In genomic region chr12:8888445-8888844, GRCm38 (mm10) we compare ENCODE assay signal across 26 mouse cellular contexts. TPM values are rescaled to one million over a fixed set of nuclear protein-coding genes. Genes with fewer than 3 reads are reported as not detected.
DNase-seq lines count a peak whose midpoint lies in the region; ATAC-seq and TF ChIP-seq lines count a peak whose summit lies in the region.
"Had no signal": no experiment of that assay in that cellular context is flagged by ENCODE, and none has a peak within 500 bp of the region (broad histone marks: within the 10 kb centered on the region; RNA-seq: fewer than 3 reads in every experiment).

No protein-coding gene starts in this region.

- H3K27me3 ChIP-seq in intestine, embryonic 14.5 days (replicated peaks; ENCODE audit: control insufficient read depth, insufficient read depth, low read length) = no peaks in the 10 kb centered on the region
- no peaks in the 10 kb centered on the region for H3K27me3 ChIP-seq in intestine, postnatal 0 days (replicated peaks; ENCODE audit: control insufficient read depth, insufficient read depth, low read length)
- H3K27me3 ChIP-seq in stomach, embryonic 14.5 days (ENCODE audit: control insufficient read depth, insufficient read depth, low read length) = no peaks in the 10 kb centered on the region
- H3K27me3 ChIP-seq: embryonic facial prominence, embryonic 12.5 days; forebrain, embryonic 15.5 days; limb, embryonic 15.5 days; midbrain, embryonic 12.5 days; neural tube, embryonic 15.5 days had no signal

- TF ChIP-seq CTCF in gastrocnemius, adult 2 months (IDR thresholded peaks at IDR 0.05) = no peak
- no peak for TF ChIP-seq CTCF in intestine, postnatal 0 days (IDR thresholded peaks at IDR 0.05; ENCODE audit: low read depth)
- no peak for TF ChIP-seq CTCF in embryonic fibroblast, embryonic 13.5 days (IDR thresholded peaks at IDR 0.05; ENCODE audit: borderline replicate concordance, insufficient read depth, low read length)

- H3K4me1 ChIP-seq in intestine, embryonic 14.5 days (replicated peaks; ENCODE audit: control insufficient read depth, insufficient read depth, low read length) = peaks cover 15% of the 10 kb centered on the region
- H3K4me1 ChIP-seq in intestine, postnatal 0 days (replicated peaks; ENCODE audit: control insufficient read depth, insufficient read depth, low read length) = peaks cover 9% of the 10 kb centered on the region; the same call in 1 of the 2 replicates
- no peaks in the 10 kb centered on the region for H3K4me1 ChIP-seq in embryonic fibroblast, embryonic 13.5 days (ENCODE audit: control insufficient read depth, insufficient read depth, low read length)
- peaks cover 18% of the 10 kb centered on the region for H3K4me1 ChIP-seq in stomach, embryonic 14.5 days (ENCODE audit: control insufficient read depth, insufficient read depth, low read length)
- H3K4me1 ChIP-seq: liver, embryonic 15.5 days had no signal

- no peaks in the 10 kb centered on the region for H3K9me3 ChIP-seq in intestine, embryonic 14.5 days (ENCODE audit: control insufficient read depth, low read length)
- no peaks in the 10 kb centered on the region for H3K9me3 ChIP-seq in intestine, postnatal 0 days (ENCODE audit: control insufficient read depth)
- no peaks in the 10 kb centered on the region for H3K9me3 ChIP-seq in stomach, embryonic 14.5 days (ENCODE audit: control insufficient read depth, low read depth, low read length)
- H3K9me3 ChIP-seq: embryonic facial prominence, embryonic 12.5 days; forebrain, embryonic 15.5 days; G1E; limb, embryonic 15.5 days; liver, embryonic 15.5 days; midbrain, embryonic 12.5 days; neural tube, embryonic 15.5 days had no signal

- H3K4me3 ChIP-seq in gastrocnemius, adult 2 months = no peak overlapping the region
- no peak overlapping the region for H3K4me3 ChIP-seq in intestine, embryonic 14.5 days (ENCODE audit: low read depth, low read length)
- no peak overlapping the region for H3K4me3 ChIP-seq in intestine, postnatal 0 days (ENCODE audit: low read depth, low read length)
- no peak overlapping the region for H3K4me3 ChIP-seq in embryonic fibroblast, embryonic 13.5 days (ENCODE audit: insufficient read depth, low read length)
- H3K4me3 ChIP-seq in stomach, embryonic 14.5 days (ENCODE audit: low read depth, low read length) = no peak overlapping the region
- H3K4me3 ChIP-seq: embryonic facial prominence, embryonic 12.5 days; forebrain, embryonic 15.5 days; limb, embryonic 15.5 days; liver, embryonic 15.5 days; midbrain, embryonic 12.5 days; neural tube, embryonic 15.5 days had no signal

- DNase-seq in gastrocnemius, adult 2 months = no peak
- no peak for DNase-seq in gastrocnemius, postnatal 25 days
- no peak for DNase-seq in intestine, embryonic 14.5 days (ENCODE audit: low spot score)
- no peak for DNase-seq in lung, postnatal 14 days
- no peak for DNase-seq in cerebellum, postnatal 25 days
- DNase-seq: adrenal gland, postnatal 25 days; cerebellum, adult 11-12 months; cerebellum, postnatal 14 days; gastrocnemius, postnatal 36 days; kidney, adult 11 months; right cerebral cortex, adult 18-20 months; spleen, adult 18-20 months; thymus, postnatal 14 days had no signal

- 40% methylated on average over 7 of the region's 7 CpGs for whole genome bisulfite sequencing in intestine, embryonic 14.5 days
- 46% methylated on average over 7 of the region's 7 CpGs for WGBS in intestine, postnatal 0 days
- WGBS in stomach, embryonic 14.5 days = 30% methylated on average over 7 of the region's 7 CpGs

- TF ChIP-seq POLR2A in embryonic fibroblast, embryonic 13.5 days (IDR thresholded peaks at IDR 0.05; ENCODE audit: low read depth, low read length) = no peak

- intact Hi-C loops in gastrocnemius, adult 2 months (cut with DNase I) = loop anchor here (2.0 to 10.0 kb wide), 3 partner anchors 48 to 164 kb away; partner anchors contain the start of gene Sdc1

- no peak overlapping the region for H3K4me2 ChIP-seq in intestine, embryonic 14.5 days (ENCODE audit: low read length)
- H3K4me2 ChIP-seq in intestine, postnatal 0 days (replicated peaks; ENCODE audit: low read depth) = no peak overlapping the region
- no peak overlapping the region for H3K4me2 ChIP-seq in stomach, embryonic 14.5 days (replicated peaks; ENCODE audit: low read depth, low read length)
- H3K4me2 ChIP-seq: embryonic facial prominence, embryonic 12.5 days; forebrain, embryonic 15.5 days; hindbrain, embryonic 14.5 days; limb, embryonic 15.5 days; liver, embryonic 15.5 days; midbrain, embryonic 12.5 days; neural tube, embryonic 15.5 days had no signal

- no peak for ATAC-seq in intestine, embryonic 14.5 days (replicated peaks; ENCODE audit: low FRiP score, low TSS enrichment, low read depth)
- no peak for ATAC-seq in intestine, postnatal 0 days
- no peak for ATAC-seq in stomach, embryonic 14.5 days (ENCODE audit: insufficient number of reproducible peaks, insufficient read depth, low FRiP score, low read depth)

- H3K27ac ChIP-seq in gastrocnemius, adult 2 months = peak overlapping the region; percentile 20; the same call in 1 of the 2 replicates
- peak overlapping the region; percentile 54; the same call in 1 of the 2 replicates for H3K27ac ChIP-seq in intestine, embryonic 14.5 days (ENCODE audit: low read depth)
- no peak overlapping the region for H3K27ac ChIP-seq in intestine, postnatal 0 days (ENCODE audit: low read depth, low read length)
- H3K27ac ChIP-seq in embryonic fibroblast, embryonic 13.5 days (ENCODE audit: insufficient read depth, low read length) = peak overlapping the region; percentile 74
- peak overlapping the region; percentile 4; the same call in 1 of the 2 replicates for H3K27ac ChIP-seq in stomach, embryonic 14.5 days (ENCODE audit: low read length)
- H3K27ac ChIP-seq: embryonic facial prominence, embryonic 12.5 days; forebrain, embryonic 15.5 days; hindbrain, embryonic 14.5 days; limb, embryonic 15.5 days; liver, embryonic 15.5 days; midbrain, embryonic 12.5 days; neural tube, embryonic 15.5 days had no signal

- no peak overlapping the region for H3K9ac ChIP-seq in intestine, embryonic 14.5 days (ENCODE audit: low read length)
- H3K9ac ChIP-seq in intestine, postnatal 0 days (ENCODE audit: low read depth, low read length) = no peak overlapping the region
- no peak overlapping the region for H3K9ac ChIP-seq in stomach, embryonic 14.5 days (replicated peaks; ENCODE audit: low read depth, low read length)
- H3K9ac ChIP-seq: embryonic facial prominence, embryonic 12.5 days; forebrain, embryonic 15.5 days; hindbrain, embryonic 14.5 days; limb, embryonic 15.5 days; liver, embryonic 15.5 days; midbrain, embryonic 12.5 days; neural tube, embryonic 15.5 days had no signal

- H3K36me3 ChIP-seq in intestine, embryonic 14.5 days (ENCODE audit: control insufficient read depth, insufficient read depth, low read length) = no peaks in the 10 kb centered on the region
- no peaks in the 10 kb centered on the region for H3K36me3 ChIP-seq in intestine, postnatal 0 days (ENCODE audit: control insufficient read depth, insufficient read depth)
- H3K36me3 ChIP-seq in stomach, embryonic 14.5 days (ENCODE audit: control insufficient read depth, insufficient read depth, low read length) = no peaks in the 10 kb centered on the region
- H3K36me3 ChIP-seq: embryonic facial prominence, embryonic 12.5 days; forebrain, embryonic 15.5 days; G1E; limb, embryonic 15.5 days; liver, embryonic 15.5 days; midbrain, embryonic 12.5 days; neural tube, embryonic 15.5 days had no signal

RNA-seq across cellular contexts. Expression of gene Laptm4a, which starts 33.0 kb away (rescaled TPM):
- 100 to 1,000 TPM; 195 to 263 TPM for total RNA-seq in gastrocnemius, adult 2 months (2021)
- total RNA-seq in gastrocnemius, postnatal 25 days (2021) = 100 to 1,000 TPM; 222 to 266 TPM
- 185 and 204 TPM in 2 replicates for polyA plus RNA-seq in intestine, embryonic 14.5 days (2014; fragmentation: Nextera tagmentation; extraction: Ambion mirVana)
- polyA plus RNA-seq in intestine, postnatal 0 days (2015; fragmentation: Nextera tagmentation; extraction: Ambion mirVana) = 241 and 242 TPM in 2 replicates
- 780 and 861 TPM in 2 replicates for polyA plus RNA-seq in embryonic fibroblast, embryonic 13.5 days (2011; ENCODE audit: insufficient read length, low read depth, missing spikeins)
- 148 and 186 TPM in 2 replicates for polyA plus RNA-seq in stomach, embryonic 14.5 days (2014; fragmentation: Nextera tagmentation; extraction: Ambion mirVana)

RNA-seq across cellular contexts. Expression of gene Matn3, which starts 59.3 kb away (rescaled TPM):
- total RNA-seq in gastrocnemius, adult 2 months (2021) = under 1 TPM in 1 of 2 experiments, not detected in 1; 0.36 TPM
- total RNA-seq in gastrocnemius, postnatal 25 days (2021) = under 1 TPM in 1 of 2 experiments, not detected in 1; 0.56 TPM
- 0.19 and 0.28 TPM in 2 replicates for polyA plus RNA-seq in intestine, embryonic 14.5 days (2014; fragmentation: Nextera tagmentation; extraction: Ambion mirVana)
- polyA plus RNA-seq in intestine, postnatal 0 days (2015; fragmentation: Nextera tagmentation; extraction: Ambion mirVana) = not detected in 2 replicates
- 0.33 and 0.48 TPM in 2 replicates for polyA plus RNA-seq in embryonic fibroblast, embryonic 13.5 days (2011; ENCODE audit: insufficient read length, low read depth, missing spikeins)
- 0.13 and 0.29 TPM in 2 replicates for polyA plus RNA-seq in stomach, embryonic 14.5 days (2014; fragmentation: Nextera tagmentation; extraction: Ambion mirVana)
- total RNA-seq: adrenal gland, postnatal 25 days; layer of hippocampus, adult 18-20 months; layer of hippocampus, postnatal 25 days had no signal
- polyA plus RNA-seq: G1E had no signal
